Mouse (Mus musculus) frontal cortex, postnatal 14 days (tissue): ENCODE results near the gene Ckap5.
A peak's percentile ranks its signal among the peaks of the same experiment; 100 is the strongest.

ENCODE experiments used
- DNase-seq, 2 experiments: peaks; one replicate each; pipeline ENCODE4 v3.0.0; 2022; ENCODE audit warnings: low spot score in 2 of 2

Gene Ckap5

DNA sequence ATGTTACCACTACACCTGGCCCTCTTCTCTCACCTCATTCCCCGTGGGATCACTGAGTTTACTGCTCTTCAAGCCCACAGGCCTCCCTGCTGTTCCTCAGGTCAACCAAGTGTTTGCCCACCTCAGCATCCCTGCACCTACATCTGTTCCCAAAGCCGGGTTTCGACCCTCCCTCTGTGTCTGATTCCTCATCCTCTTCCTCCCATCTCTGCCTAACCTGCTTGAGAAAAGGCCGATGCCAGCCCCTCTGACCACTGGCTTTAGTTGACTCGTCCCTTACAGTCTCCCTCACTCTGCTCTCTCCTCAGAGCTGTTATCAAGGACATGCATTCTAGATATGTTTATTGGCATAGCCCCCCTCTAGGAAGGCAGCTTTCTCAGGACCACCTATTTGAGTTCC, 100.9 kb downstream of the Ckap5 start:
- DNase-seq: no peak

DNA sequence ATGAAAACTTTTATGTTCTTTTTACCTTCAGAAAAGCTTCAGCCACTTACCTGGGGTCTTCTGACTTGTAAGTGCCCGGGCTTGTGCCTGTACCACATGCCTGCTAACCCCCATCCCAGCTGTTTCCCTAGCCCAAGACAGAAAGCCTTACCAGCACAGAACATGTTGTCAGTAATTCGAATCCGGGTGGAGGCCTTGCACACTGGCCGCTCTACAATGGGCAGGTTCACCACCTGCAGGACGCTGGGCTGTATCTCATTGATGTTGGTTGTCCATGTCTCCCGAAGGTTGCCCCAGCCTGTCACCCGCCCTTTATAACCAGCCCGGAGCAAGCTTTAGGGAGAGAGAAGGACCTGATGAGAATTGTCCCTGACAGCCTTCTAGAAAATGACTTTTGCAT, 101.6 kb downstream of the Ckap5 start:
- DNase-seq: no peak

DNA sequence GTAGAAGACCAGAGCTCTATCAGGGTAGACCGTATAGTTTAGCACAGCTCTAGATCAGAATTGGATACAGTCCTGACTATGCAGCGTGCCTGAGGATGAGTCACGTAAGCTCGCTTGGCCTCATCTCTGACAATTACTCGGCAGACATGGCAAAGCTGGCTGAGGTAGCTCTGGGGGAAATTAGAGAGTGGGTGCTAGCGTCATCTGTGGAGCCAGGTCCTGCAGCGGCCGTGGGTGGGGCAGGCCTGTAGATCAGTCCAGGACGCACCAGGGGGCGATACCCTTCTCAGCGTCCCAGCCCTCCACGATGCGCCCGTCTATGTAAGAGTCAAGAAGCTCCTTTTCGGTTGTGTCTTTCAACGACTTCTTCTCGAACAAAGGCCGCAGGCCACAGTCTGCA, 103.1 kb downstream of the Ckap5 start:
- no peak for DNase-seq

DNA sequence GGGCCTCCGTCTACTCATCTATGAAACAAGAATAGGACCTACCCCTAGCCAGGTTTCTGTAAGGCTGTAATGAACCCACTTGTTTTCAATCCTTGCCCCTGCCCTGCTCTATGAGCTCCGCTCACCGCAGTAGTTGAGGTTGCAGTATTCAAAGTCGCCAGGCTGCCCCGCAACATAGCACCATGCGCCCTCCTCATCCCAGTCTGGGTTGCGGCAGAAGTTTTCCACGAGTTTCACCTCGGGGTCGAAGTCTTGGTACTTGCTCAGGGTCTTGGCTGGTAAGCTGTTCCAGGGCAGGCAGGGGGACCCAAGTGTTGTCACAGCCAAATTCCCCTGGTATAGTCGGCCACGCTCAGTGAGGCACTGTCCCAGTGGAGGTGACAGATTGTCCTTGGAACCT, 103.8 kb downstream of the Ckap5 start:
- no peak for DNase-seq

DNA sequence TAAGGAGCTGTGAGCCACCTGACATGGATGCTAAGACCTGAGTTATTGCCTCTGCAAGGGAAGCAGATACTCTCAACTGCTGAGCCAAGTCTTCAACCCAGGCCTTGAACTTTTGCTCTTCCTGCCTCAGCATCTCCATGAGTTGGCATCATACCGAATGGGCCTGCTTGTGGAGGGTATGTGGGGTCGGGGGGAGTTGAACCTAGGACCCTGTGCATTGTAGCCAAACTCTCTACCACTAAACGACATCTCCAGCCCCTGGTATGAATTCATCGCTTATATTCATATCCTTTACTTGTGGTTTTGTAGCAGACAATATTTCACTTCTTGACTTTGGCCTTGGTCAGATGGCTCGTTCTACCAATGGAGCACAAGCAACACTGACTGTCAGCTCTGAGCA, 105.3 kb downstream of the Ckap5 start:
- no peak for DNase-seq

DNA sequence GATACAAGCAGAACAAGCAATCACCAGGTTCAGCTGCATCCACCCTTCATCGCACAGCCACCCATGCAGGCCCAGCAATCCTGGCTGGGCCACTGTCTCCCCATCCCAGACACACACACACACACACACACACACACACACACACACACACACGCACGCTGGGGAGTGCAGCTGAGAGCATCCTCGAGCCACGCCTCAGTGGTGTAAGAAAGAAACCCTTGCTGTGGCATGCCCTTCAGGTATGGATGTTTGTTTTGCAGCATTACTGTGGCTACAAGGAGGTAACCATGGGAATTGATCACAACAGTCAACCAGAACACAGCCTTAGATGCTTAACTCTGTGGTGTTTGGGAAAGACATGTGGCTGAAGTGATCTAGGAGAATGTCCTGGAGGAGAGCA, 105.8 kb downstream of the Ckap5 start:
- no peak for DNase-seq

DNA sequence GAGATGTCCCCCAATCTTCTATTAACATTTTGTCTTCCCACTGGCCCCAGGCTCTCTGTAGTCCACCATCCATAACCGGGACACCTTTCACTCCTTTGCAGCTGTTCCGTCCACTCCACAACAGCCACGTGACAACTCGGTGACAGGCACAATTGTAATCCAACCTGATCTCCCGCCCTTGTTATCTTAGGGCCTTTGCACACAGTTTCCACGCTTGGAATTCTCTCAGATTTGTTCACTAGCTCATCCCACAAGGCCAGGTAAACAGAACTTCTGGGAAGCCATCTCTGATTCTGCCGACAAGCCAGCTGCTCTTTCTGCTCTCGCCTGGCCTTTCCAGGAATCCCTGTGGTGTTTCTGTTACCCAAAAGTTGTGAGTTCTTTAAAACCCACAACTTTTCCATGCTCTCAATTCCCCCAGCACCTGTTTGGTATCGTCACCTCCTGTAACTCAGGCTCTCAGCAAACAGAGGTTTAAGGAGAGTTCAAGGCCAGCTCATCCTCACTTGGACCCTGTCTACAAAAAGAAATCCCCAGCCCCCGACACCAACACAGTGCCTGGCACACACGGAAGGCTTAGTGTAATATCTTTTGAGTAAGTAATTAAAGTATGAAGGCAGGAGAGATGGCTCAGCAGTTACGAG, 106.9 kb downstream of the Ckap5 start:
- no peak for DNase-seq

DNA sequence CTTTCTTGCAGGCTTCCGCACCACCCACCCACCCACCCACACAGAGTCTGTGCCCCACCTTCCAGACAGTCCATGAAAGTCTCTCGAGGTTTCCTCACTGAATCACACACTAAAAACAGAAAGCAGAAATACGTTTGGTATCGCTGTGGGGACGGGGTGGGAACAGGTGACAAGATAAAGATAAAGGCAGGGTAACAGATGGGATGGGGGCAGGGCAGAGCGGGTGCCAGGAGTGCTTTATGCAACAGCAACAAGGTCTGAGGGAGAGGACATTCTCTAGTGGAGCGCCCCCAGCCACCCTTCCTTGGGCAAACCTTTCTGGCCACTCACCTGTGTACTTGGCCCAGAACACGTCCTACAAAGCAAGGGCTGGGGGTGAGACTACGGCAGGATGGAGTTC, 108.3 kb downstream of the Ckap5 start:
- no peak for DNase-seq

DNA sequence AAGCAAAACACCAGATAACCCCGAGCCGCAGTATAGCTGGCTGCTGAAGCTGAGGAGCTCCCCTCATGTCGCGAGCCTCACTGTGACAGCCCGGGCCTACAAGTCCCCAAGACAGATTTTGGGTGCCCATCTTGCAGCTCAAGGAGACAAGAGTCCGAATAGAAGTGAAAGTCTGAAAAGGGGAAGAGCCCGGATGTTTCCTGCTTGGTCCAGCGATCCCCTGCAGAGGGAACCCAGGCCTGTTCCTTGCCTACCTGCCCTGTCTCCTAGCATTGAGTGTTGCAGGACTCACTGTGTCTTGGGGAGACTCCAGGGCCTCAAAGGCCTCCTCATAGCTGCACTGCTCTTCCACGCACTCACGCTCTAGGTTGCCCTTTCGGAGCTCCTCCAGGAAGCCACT, 108.9 kb downstream of the Ckap5 start:
- no peak for DNase-seq

DNA sequence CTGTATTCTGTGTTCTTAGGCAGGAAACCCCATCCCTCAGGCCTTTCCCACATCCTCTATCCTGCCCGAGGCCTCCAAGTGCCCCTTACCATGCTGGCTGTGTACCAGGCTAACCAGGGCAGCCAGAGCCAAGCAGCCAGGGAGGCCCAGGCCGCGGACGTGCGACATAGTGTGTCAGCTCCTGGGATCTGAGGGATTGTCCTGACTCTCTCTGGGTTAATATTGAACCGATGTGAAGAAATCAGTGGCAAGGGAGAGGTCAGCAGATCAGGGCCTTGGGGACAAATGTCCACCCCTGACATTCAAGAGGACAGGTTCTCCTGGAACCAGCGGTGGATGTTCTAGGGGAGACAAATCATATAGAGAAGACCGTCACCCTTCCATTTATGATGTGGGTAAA, 109.7 kb downstream of the Ckap5 start, which contains the start of gene F2:
TSS of gene F2 (minus strand) at position 186 of the 400 bp plus-strand sequence.
- no peak for DNase-seq

DNA sequence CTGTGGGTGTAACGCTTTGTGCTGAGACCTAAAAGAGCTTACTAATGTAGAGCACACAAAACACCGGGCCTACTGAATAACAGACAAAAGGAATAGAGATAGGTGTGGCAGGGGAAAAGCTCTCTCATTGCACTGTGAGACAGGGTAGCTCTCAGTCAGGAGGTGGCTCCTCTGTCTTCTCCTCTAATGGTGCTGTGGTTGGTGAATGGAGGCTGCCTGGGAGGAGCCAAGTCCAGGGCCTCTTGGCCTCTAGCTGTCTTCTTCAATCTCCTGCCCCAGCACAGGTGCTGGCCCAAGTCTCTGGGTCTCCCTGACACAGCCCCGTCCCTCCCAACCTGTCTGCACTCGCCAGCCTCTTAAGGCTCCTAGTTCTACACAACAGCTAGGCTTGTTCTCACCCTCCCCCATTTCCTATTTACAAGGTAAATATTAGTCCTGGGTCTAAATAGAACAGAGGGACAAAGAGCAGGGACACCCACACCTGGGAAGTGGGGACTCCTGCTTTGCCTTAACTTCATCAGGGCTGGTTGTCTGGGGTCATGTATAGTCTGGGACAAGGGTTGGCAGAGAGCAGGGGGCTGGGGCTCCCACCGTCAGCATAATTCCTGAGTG, 110.3 kb downstream of the Ckap5 start:
- DNase-seq: no peak

DNA sequence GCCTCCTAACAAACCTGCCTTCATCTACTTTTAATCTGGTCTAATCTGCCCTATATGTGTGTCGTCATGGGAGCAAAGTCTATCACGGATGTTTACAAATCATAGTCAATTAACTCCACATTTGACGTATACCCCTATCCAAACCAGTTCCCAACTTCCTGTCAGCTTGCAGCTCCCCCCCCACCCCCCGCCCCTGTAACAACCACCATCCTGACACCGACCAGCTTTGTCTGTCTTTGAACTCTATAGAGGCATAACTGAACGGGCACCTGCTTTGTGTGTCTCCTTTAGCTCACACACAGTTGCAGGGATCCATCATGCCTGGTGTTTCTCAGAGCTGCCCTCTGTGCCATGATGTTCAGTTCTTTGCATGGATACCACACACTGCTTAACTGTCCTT, 112.4 kb downstream of the Ckap5 start:
- no peak for DNase-seq

DNA sequence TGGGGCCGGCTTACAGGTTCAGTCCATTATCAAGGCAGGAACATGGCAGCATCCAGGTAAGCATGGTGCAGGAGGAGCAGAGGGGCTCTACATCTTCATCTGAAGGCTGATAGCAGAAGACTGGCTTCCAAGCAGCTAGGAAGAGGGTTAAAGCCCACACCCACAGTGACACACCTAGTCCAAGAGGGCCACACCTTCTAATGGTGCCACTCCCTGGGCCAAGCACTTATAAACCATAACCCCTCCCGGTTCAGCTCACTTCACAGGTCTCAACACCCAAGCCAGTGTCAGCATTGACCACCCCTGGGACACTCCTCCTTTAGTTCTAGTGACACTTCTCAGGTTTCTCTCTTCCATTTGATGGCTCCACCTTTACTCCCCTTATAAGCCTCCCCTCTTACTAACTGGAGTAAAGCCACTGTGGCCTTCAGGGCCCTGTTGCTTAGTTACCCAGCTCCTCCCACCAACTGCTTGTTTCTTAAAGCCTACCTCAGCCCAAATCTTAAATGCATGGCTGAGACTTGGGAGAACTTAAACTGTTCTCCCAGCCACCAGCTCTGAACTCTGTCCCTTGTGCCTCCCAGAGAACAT, 116.4 kb downstream of the Ckap5 start:
- DNase-seq: no peak

DNA sequence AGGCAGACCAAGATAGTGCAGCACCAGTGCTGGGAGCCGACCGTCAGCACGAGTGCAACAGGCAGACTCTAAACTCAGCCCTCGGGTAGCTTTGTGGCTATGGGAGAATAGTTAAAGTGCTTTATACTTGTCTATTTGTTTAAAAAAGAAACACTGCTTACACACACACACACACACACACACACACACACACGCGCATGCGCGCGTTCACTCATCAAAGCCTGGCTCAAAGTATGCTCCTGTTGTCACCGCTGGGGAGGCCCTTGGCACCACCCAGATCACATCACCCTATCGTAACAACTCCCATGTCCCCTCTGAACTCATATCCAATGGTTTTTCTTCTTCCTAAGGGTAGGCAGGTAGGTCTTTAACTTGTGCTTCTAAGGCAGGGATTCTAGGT, 117.5 kb downstream of the Ckap5 start:
- no peak for DNase-seq

DNA sequence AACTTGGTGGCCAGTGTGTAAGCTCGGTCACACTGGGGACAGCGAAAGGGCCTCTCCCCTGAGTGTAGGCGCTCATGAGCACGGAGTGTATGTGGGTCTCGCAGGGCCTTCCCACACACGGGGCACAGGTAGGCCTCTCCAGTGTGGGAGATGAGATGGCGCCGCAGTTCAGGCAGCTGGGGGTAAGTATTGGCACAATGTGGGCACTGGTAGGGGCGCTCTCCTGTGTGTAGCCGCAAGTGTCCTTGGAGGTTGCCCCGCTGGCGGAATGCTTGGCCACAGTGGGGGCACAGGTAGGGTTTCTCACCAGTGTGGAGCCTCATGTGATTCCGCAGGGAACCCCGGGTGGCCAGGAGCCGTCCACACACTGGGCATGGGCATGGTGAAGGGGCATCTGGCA, 118.8 kb downstream of the Ckap5 start:
- no peak for DNase-seq

DNA sequence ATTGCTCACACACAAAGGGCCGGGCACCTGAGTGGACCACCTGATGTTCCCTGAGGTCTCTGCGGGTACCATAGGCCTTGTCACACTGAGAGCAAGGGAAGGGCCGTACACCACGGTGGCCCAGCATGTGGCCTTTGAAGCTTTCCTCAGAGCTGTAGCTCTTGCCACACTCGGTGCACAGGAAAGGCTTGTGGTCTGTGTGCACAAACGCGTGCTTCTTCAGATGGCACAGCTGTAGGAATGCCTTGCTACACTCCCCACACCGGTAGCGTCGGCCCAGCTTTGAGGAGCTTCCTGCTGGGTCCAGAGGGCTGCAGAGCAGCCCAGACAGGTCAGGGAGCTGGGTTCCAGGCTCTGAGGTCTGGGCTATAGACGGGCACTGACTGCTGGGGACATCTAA, 119.2 kb downstream of the Ckap5 start:
- no peak for DNase-seq

DNA sequence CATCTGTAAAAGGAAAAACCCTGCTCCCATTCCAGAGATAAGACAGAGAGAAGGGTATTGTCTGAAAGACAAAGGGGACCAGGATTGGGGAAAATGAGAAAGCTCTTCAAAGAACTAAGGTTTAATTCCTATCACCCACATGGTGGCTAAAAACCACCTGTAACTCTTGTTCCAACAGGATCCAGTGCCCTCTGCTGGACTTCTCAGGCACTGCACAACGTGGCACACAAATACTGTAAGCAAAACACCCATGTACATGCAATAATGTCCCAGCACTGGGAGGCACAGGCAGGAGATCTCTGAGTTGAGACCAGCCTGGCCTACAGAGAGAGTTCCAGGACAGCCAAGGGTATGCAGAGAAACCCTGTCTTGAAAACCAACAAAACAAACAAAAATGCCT, 120.2 kb downstream of the Ckap5 start:
- DNase-seq: peak in 1 of 2 experiments; percentile 49

DNA sequence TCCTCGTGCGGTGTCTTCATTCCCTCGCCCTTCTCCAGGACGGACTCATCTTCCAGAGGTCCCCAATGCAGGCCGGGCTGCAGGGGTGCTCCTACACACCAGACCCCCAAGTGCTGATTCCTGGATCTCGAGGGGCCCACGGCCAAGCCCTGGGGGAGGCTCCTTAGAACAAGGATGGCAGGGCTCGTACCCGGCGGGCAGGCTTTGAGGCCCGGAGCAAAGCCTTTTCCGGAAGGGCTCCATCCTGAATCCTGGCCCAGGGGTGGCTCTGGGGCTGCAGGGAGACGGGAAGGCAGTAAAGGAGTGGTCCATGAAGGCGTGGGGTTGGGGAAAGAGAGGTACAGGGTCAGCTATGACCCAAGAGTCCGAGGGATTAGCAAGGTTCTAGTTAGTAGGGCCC, 122.6 kb downstream of the Ckap5 start:
- no peak for DNase-seq

DNA sequence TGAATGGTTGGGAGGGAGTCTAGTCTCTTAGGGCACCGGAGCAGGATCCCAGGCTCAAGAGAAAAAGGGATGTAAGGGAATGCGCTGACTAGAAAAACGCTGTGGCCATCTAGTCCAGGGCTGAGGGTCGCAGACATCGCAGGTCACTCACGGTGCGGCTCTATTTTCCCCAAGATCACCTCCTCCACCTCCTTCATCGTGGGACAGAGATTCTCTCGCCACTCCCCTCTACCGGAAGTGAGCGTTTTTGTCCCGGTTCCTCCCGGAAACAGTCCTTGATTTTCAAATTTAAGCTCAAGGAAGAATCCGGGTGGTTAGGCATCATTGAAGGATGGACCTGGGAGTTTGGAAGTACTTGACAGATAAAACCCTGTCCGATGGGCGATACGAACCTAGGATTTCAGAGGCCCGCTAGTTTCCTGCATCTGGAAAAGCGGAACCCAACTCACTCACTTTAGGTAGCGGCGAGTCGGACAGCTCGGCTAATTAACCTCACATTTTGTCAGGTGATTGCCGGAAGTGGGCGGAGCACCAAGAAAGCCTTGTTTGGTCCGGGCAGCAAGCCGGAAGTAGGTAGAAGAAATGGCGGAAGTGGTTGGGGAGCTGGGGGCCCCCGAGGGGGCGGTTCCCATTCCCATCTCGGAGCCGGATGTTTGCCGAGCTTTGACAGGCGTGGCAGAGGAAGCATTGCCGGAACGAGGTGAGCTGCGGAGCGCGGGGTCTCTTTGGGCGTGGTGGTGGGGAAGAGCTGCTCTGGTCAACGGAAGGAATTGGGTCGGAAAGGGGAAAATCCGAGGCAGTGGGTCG, 123.2 kb downstream of the Ckap5 start, which contains the start of the genes Zfp408 and Arhgap1:
TSS of gene Zfp408 (minus strand) at position 239 of the 807 bp plus-strand sequence.
TSS of gene Arhgap1 (plus strand) at position 308 of the 807 bp plus-strand sequence.
- DNase-seq: peak; percentile 93 to 95

DNA sequence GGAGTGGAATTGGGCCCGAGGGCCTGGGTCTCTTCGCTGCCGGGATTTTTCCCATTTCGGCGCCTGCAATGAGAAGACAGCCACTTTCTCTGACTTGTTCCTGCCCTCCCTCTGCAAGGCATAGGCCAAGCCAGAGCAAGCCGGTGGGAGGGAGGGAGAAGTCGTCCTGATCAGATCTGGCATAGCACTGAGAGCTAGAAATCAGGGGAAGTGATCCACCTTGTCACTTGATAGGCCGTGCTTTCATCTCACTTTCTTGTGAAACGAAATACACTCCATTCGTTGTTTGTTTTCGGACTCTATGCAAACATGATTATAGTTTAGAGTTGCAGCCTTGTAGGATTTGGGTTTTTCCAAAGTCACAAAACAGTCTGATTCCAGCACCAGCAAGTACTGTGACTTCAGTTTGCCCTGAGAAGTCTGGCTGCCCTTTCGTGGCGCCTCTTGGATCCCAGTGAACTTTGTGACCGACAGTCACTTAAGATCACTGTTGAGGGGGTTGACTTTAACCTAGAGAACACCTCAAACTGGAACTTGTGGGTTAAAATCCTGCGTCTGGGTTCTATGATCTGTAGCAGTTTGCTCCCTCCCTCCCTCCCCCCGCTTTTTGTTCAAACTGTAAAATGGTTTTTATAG, 123.9 kb downstream of the Ckap5 start:
- no peak for DNase-seq

DNA sequence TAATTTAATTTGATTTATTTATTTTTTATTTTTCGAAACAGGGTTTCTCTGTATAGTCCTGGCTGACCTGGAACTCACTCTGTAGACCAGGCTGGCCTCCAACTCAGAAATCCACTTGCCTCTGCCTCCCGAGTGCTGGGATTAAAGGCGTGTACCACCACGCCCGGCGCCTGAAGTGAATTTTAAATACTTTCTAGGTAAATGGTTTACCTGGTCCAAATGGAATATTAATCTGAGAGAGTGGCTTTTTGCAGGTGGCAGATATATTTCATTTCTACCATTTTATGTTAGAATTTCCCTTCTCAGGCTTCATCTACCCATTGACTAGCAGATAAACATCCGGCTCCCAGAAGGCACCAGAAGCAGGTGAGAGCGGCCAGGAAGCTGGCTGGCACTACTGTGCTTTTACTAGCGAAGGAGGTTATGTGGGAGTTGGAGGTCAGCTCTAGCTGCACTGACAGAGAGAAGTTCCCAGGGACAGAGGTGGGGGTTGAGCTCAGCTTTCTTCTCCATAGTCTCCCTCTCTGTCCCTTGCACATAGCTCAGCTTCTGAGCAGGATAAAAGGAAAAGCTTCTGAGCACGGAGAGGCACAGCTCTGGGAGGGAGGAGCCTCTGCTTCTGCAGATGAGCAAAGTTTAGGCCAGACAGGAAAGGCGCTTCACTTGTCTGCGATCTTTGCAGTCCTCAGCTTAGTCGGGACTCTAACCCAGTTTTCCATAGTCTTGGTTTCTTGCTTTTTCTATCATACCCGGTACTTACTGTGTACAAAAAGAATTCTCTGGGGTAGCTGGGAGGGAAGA, 125.1 kb downstream of the Ckap5 start:
- no peak for DNase-seq
